Mouse (Mus musculus) right cerebral cortex, postnatal 4 days (tissue): ENCODE measurements at regions not wholly inside any gene's neighbourhood (a gene's known extent, or its start where the extent isn't known, plus 50 kb on each side); places are given as distances from the start of the nearest gene placed in this dataset.
A peak's percentile ranks its signal among the peaks of the same experiment; 100 is the strongest.
"Not testable (repeated sequence)": the region's sequence is repeated elsewhere in the genome, so short reads cannot be mapped to it uniquely, and the experiment has no call there.

Experiments used
- DNase-seq: peaks from one replicate; pipeline ENCODE4 v3.0.0-alpha.2; 2022

DNA sequence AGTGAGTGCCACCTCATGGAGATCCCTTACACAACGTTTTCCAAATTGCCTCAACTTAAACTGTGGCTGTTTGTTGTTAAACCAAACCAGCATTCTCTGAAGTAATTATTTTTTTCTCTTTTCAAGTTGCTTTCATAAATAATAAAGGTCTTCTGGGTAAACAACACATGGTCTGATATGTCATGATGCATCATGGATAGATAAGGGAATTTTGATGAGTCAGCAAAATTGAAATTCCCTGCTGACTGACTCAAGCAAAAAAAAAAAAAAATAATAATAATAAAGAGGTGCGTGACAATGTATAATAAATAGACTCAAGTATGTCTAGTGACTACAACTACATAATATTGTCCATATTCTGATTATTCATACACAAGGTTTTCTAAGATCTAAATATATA, 201.8 kb downstream of the Adgb start:
- no peak for DNase-seq

DNA sequence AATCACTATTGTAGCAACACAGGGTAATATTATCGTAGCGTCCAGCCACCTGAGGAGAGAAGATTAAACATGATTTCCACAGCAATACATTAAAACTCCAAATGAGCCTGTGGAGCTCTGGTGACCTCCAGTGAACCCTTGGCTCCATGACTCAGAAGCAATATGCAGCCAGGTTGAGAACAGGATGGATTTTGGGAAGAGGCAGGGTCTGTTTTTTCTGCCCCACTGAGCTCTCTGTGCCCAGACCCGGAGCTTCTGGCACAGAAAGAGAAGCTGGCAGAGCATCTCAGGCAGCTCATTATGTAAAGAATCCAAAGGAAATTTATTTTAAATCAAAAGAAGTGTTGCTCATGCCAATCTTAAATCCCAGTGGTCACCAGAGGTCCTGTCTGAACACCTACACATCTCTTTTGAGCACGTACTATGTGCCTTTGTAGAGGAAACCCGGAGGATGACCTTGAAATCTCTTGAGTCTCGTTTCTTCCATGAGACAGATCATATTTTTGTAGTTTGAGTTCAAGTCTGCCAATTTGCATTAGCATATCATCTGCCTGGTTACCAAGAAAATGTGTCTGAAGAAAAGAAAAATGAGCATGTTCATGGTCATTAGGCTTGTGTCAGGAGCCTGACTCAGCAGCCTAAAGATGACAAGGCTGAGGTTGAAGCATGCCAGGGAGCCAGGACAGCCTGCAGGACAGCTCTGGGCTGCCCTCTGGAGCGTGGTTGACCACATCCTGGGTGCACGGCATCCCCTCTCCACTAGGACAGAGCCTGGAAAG, 219.4 kb downstream of the Adgb start:
- DNase-seq: no peak

DNA sequence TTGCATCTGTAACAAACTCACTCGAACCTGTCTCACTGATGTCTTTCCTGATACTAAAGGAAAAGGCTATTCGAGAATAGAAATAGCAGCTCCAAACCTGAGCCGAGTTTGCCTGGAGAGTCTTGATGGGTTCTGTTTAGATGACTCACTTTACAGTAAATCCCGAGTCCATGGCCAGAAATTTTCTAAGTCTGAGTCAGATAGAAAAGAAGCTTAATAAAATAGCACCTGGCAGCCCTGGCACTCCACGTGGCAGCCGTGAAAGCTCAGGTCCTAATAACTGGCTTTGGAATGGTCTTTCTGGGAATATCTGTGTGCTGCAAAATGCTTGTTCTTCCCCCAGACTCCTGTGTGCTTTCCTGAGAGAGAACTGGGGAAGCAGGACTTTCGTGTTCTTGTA, 220.0 kb downstream of the Adgb start:
- no peak for DNase-seq

DNA sequence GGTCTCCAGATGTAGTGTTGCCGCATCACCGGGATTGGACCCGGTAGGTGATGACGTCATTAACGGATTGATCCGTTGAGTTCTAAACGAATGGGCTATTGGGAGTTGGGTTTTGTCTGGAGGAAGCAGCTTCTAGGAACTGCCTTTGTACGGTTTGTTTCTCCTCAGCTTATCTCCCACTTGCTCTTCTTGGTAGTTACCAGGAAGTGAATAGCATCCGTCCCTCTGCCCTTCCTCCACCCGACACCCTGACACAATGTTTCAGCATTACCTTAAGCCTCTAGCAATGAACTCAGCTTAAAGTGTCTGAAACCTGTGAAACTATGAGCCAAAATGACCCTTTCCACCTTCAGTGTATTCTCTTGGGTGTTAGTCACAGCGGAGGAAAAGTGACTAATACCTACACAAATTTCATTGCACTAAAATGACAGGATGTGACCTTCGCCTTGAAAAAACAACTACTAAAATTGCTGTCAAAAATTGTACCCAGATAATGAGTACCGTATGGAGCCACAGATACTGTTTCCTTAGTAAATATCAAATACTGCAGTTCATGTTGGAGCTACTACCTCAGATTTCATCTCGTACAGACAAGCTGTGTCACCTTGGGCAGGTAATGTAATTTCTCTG, 237.1 kb downstream of the Adgb start:
- DNase-seq: no peak

DNA sequence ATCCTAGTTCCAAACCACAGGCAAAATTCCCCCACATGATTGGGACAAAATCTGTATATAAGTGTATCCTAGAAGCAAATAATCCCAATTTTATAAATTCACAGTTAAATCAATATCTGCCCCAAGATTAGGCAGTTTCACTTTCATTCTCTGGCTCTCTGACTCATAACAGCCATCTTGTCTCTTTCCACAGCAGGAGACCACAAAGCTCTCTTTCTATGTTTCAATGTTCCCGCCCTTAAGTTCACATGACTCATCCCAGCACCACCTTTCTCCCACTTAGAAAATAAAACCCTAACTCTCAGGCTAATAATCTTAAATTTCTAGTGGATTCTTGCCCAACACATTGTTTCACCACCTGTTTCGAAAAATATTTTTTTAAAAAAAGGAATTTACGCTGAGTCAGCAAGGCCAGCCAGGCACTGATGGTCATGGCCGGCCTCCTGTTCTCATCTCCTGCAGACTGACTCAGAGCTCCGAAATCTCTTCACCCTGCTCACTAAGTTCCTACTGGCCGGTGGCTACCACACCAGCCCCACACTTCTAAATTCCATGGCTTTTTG, 247.5 kb downstream of the Adgb start:
- DNase-seq: no peak

DNA sequence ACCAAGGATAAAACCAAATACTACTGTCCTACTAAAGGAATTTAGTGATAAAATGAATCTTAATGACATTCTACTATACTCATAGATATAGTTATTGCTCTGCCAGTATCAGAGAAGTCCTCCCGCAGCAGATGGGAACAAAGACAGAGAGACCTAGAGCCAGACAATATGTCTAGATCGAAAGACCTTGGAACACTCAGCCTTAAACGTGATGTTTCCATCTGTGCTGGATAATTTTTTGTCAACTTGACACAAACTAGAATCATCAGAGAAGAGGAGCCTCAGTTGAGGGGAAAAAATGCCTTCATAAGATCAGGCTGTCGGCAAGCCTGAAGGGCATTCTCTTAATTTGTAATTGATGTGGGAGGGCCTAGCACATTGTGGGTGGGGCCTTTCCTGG, 252.4 kb downstream of the Adgb start:
- DNase-seq: no peak

DNA sequence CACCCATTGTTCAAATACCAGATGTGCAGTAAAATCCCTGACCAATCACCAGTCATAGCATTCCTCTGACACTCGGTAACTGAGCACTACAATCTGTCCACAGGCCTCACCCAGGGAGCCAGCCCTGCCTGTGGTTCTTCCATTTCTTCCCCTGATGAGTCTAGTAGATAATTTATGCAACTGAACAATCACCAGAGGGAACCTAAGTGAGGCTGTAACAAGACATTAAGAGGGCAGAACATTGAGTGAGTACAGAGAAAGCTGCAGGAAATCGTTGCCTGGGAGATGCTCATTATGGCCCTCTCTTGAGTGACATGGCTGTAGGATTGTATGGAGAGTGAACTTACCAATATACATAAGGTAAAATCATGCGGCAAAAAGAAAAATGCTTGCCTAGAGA, 255.2 kb downstream of the Adgb start:
- no peak for DNase-seq

DNA sequence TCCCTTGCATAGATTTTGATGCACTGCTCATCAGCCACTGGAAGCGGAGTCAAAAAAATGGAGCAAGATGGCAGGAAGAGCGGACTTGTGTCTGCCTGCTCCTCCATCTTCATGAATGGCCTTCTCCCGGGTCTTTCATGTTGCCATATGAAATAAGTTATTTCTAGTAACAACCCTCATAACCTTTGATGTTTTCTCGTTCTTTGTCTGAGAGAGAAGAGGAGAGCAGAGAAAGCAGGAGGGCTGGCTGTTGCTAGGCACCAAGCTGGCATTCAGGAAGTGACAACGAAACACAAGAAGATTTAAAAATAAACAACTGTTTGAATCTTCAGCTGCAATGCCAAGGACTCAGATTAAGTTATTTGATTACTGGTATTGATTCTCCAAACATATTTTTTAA, 256.8 kb downstream of the Adgb start:
- peak; percentile 4 for DNase-seq

DNA sequence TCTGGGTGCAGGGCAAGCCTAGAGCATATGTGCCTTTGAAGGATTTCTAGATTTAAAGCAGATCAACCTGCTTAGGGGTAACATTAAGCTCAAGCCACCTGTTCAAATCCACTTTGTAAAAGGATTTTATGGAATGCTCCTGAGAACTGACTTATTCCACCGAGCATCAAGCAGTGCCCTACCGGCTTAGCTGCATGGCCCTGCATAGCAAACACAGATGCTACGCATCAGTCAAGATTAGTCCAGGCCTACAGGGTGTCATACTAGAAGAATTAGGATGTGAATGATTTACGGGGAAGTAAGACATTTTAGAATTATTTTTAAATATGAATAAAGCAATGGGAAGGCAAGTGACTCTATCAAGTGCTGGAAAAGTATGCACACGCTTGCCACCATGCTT, 263.8 kb downstream of the Adgb start:
- no peak for DNase-seq

DNA sequence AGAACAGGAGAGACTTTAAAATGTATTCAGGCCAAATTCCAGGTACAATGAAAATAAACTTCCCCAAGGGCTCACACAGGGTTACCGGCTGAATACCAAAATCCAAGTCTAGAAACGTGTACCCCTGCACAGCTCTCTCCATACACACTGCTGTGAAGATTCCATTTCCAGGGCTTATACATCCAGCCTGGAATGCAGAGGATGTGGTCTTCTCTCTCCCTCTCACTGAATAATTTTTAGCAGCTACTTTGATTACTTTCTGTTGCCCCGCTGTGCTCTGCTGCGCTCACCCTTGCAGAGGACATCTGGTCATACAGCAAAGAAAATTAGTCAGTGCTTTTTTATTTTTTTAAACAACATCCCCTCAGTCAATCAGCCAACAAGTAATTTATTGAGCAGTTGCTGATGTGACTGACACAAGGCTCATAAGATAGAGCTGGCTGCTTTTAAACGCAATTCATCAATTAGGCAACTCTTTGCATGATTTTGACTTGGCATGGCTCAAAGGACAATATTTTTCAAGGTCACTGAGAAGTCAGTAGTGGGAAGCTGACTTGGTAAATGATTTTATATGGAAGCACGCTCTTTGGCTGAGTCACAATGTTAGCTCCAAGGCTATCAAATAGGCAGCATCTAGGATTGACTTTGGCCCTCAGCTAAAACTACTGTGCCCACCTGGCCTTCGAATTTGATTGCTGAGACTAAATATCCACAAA, 266.2 kb downstream of the Adgb start:
- DNase-seq: no peak

DNA sequence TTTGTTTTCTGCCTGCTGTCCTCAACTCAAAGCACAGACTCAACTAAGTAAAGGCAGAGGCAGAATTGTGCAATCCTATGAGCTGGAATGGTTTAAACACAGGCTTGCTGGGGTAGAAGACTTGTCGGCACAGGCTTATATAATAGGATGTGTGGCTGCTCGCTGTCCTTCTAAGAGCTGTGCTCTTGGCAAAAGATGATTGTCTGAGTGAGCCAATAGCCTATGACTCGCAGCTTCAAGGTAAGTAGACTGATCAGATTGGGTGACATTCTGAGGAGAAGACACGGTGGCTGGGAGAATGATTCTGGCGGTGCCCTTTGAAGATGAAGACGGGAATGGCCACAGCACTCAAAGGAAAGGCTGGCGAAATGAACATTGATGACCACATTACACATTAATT, 268.1 kb downstream of the Adgb start:
- DNase-seq: no peak

DNA sequence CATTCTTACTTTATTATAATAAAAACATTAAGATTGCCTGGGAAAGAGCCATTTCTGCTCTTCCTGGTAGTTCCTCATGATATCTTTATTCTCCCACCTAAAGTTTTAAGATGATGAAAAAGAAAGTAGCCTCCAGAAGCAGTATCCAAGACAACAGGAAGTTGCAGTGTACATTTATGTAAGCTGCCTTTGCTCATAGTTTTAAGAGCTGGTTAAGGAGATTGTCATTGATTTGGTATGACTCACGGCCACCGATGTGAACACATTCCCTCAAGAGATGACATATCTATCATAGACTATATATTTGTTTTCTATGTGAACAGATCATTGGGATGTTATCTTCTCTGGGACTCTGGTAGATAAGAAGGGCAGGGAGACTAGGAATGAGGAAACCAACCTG, 281.8 kb downstream of the Adgb start:
- DNase-seq: no peak

DNA sequence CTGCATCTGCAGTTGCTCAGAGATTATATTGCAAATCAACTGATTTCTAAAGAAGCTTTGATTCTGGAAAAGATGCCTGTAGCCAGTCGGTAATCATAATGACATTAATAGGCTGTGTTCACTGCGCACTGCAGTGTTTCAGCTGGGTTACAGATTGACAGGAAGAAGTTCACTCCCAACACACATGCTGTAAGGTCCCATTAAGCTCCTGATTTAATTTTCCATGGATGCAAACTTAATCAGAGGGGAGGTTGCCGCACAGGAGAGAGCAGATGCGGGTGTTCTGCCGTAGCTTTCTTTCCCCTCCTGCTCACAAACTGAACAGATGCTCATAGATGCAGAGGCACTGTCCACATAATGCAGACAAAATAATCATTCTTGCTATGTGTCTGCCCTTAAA, 284.0 kb downstream of the Adgb start:
- DNase-seq: no peak

DNA sequence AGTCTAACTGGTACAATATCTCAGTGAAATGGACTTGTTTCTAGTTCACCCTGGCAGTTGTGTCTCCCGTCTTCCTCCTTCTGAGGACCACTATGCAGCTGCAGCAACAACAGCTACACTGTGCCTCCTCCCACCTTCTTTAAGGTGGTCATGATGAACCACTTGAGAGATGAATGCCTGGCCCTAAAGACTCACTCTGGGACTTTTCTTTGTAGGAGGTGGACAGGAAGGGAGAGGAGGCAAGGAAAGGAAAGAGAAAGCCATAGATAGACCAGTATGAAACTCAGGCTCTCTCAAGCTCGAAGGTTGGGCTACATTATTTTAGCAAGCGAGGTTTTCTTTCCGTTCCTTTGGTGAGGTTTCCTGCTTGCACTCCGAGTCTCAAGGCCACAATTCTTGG, 285.4 kb downstream of the Adgb start:
- no peak for DNase-seq

DNA sequence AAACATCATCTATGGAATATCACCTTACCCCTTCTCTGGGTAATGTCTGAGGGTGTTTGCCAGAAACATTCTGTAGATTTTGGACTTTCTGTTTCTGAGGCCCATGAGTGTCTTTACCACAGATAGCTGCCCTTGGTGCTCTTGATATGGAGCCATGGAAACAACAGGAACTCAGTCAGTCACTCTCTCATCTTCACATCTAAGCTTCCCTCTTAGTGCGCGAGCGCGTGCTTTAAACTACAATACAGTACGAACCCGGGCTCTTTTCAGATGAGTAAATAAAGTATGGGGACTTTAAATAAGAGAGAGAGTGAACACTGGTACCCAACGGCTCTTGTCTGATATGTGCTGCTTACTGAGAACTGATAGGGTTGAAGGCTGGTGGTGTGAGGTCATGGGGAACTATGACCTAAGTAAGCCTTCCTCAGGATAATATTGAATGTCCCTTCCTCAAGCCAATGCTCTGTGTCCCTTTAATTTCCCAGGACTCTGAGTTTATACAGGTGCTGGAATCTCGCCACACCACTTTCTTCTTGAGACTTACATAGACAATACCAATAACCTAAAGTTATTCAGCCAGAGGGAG, 284.5 kb upstream of the Stxbp5 start:
- DNase-seq: no peak

DNA sequence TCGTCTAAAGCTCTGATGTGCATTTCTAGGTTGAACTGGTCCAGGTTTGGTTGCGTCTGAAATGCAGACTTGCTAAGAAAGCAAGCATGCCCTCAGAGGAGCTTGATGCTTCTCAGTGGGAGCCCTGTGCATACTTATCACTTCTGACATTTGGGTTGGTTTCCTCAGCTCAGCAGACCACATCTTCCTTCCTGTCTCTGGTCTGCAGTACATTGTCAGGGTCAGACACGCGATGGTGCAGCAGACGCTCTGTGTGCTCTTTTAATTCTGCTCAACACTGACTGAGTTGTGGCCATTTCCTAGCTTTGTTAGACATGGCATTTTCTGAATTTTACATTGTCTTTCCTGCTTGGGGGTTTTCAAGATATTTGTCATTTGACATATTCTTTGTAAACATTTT, 283.5 kb upstream of the Stxbp5 start:
- DNase-seq: no peak

DNA sequence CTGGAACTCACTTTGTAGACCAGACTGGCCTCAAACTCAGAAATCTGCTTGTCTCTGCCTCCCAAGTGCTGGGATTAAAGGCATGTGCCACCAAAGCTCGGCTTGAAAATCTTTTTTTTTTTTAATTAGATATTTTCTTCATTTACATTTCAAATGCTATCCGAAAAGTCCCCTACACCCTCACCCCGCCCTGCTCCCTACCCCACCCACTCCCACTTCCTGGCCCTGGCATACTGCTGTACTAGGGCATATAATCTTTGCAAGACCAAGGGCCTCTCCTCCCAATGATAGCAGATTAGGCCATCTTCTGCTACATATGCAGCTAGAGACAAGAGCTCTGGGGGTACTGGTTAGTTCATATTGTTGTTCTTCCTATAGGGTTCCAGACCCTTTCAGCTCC, 276.2 kb upstream of the Stxbp5 start:
- not testable (repeated sequence) for DNase-seq
